Mouse (Mus musculus) Patski (cell line): ENCODE measurements around the gene Med13. TPM values are rescaled to one million over a fixed set of nuclear protein-coding genes. Genes with fewer than 3 reads are reported as not detected.

ENCODE experiments used
- ATAC-seq: fragments of 100-300 bp; one replicate; pipeline ENCODE4 v1.8.0; 2021
- CTCF ChIA-PET: fragments of 350-600 bp; sonication (Branson Sonifier 250); formaldehyde crosslinking; loops from one replicate; lab custom pipeline; 2022; ENCODE audit warnings: inconsistent platforms; lab: Charles Lee
- POLR2A ChIA-PET: fragments of 350-600 bp; sonication (Branson Sonifier 250); formaldehyde crosslinking; loops from one replicate; lab custom pipeline; 2022; ENCODE audit warnings: antibody characterized with exemption, inconsistent platforms; lab: Charles Lee
- DNase-seq: peaks from one replicate; pipeline ENCODE4 v3.0.0-alpha.2; 2011; ENCODE audit warnings: low read depth, low spot score
- H3K27me3 ChIP-seq: fragments of 371-371 bp; one replicate; pipeline ENCODE4 v1.5.1; 2021
- CTCF ChIP-seq: fragments of 100-300 bp; IDR thresholded peaks from one replicate; pipeline ENCODE4 v1.5.1; 2021
- in situ Hi-C: fragments of 300-500 bp; cut with MboI; formaldehyde crosslinking; loops from 3 replicates; pipeline ENCODE4 v1.11.1; 2018; ENCODE audit warnings: low pct_unique_long_range_greater_than_20kb, mixed read lengths
- polyA plus RNA-seq: library from polyadenylated mRNA; unstranded; gene quantifications from one replicate; pipeline ENCODE4 v1.2.3, GENCODE M21; 2021

Gene Med13
- polyA plus RNA-seq, 1 experiment from 2014 or later: 27.4 TPM

GRCm38 (mm10) chr11:86232446-86232845, 125.0 kb downstream of the Med13 start:
- POLR2A ChIA-PET: interaction anchor here (0.5 kb wide), 2 partner anchors 740 to 1857 kb away, joined by 3 to 4 read pairs; no protein-coding TSS in a partner anchor
- DNase-seq (no peak), ATAC-seq (no peak)
- in situ Hi-C loops: no loop called here
- CTCF ChIA-PET: interaction anchor here (1.4 kb wide), 1 partner anchor 164 kb away, joined by 3 read pairs; no protein-coding TSS in a partner anchor
- H3K27me3 ChIP-seq: no peaks in the 10 kb centered on the region
- no peak for TF ChIP-seq CTCF

GRCm38 (mm10) chr11:86231781-86232350, 125.5 kb downstream of the Med13 start:
- no peaks in the 10 kb centered on the region for H3K27me3 ChIP-seq
- TF ChIP-seq CTCF: no peak
- CTCF ChIA-PET: interaction anchor here (0.7 to 1.4 kb wide), 2 partner anchors 135 to 165 kb away, joined by 3 read pairs; no protein-coding TSS in a partner anchor
- in situ Hi-C loops: no loop called here
- no peak for DNase-seq
- POLR2A ChIA-PET: interaction anchor here (0.5 kb wide), 2 partner anchors 739 to 1857 kb away, joined by 3 to 4 read pairs; no protein-coding TSS in a partner anchor
- no peak for ATAC-seq

GRCm38 (mm10) chr11:86226646-86227180, 130.7 kb downstream of the Med13 start:
- DNase-seq: no peak
- CTCF ChIA-PET: interaction anchor here (1.3 kb wide), 1 partner anchor 10 kb away, joined by 3 read pairs; no protein-coding TSS in a partner anchor
- H3K27me3 ChIP-seq: no peaks in the 10 kb centered on the region
- no peak for TF ChIP-seq CTCF
- POLR2A ChIA-PET: no interaction called here
- ATAC-seq: no peak
- in situ Hi-C loops: no loop called here

- in situ Hi-C loops: no loop called here
- POLR2A ChIA-PET: no interaction called here
- TF ChIP-seq CTCF: no peak
- no peak for ATAC-seq
- CTCF ChIA-PET: no interaction called here
- no peaks in the 10 kb centered on the region for H3K27me3 ChIP-seq
- no peak for DNase-seq
These were observed 131.6 kb downstream of the Med13 start for GRCm38 (mm10) chr11:86225761-86226160.

Other genes with a start within 250 kb of the Med13 start
- gene Brip1, start 156.4 kb downstream of the Med13 start, polyA plus RNA-seq: 4.4 TPM
- gene Ints2, start 100.0 kb downstream of the Med13 start, polyA plus RNA-seq: 21.2 TPM
- 34.3 TPM for gene Rnft1, start 127.1 kb upstream of the Med13 start, polyA plus RNA-seq
- gene Rps6kb1, start 187.2 kb upstream of the Med13 start, polyA plus RNA-seq: 39.2 TPM
- 10.9 TPM for gene Tubd1, start 187.4 kb upstream of the Med13 start, polyA plus RNA-seq